ENCODE assay signal across 21 mouse cellular contexts in genomic region chr8:80600600-80601170, GRCm38 (mm10). TPM values are rescaled to one million over a fixed set of nuclear protein-coding genes. Genes with fewer than 3 reads are reported as not detected.
A peak's percentile ranks its signal among the peaks of the same experiment; 100 is the strongest.
DNase-seq lines count a peak whose midpoint lies in the region; ATAC-seq and TF ChIP-seq lines count a peak whose summit lies in the region.
"Had no signal": no experiment of that assay in that cellular context is flagged by ENCODE, and none has a peak within 500 bp of the region (broad histone marks: within the 10 kb centered on the region; RNA-seq: fewer than 3 reads in every experiment).

No protein-coding gene starts in this region.

- H3K9ac ChIP-seq in heart, adult 2 months (ENCODE audit: low read depth, low read length) = no peak overlapping the region
- H3K9ac ChIP-seq in neural tube, embryonic 14.5 days (replicated peaks; ENCODE audit: low read depth, low read length) = no peak overlapping the region
- H3K9ac ChIP-seq: embryonic facial prominence, embryonic 15.5 days; limb, embryonic 15.5 days; liver, embryonic 15.5 days; midbrain, embryonic 12.5 days had no signal

- no peak for TF ChIP-seq POLR2A in heart, adult 2 months (IDR thresholded peaks at IDR 0.05; ENCODE audit: insufficient read depth, low read depth, low read length)
- TF ChIP-seq POLR2A in kidney, adult 2 months (IDR thresholded peaks at IDR 0.05; ENCODE audit: low read depth, low read length) = no peak

- H3K4me3 ChIP-seq in heart, adult 2 months = no peak overlapping the region
- H3K4me3 ChIP-seq in kidney, adult 2 months (ENCODE audit: insufficient read depth, low read depth, low read length) = no peak overlapping the region
- H3K4me3 ChIP-seq in neural tube, embryonic 14.5 days (ENCODE audit: low read depth, low read length) = no peak overlapping the region
- H3K4me3 ChIP-seq: embryonic facial prominence, embryonic 15.5 days; layer of hippocampus, adult 2 months; limb, embryonic 15.5 days; liver, embryonic 15.5 days; midbrain, embryonic 12.5 days had no signal

- H3K27me3 ChIP-seq in heart, adult 2 months (ENCODE audit: control insufficient read depth, insufficient read depth, low read length) = no peaks in the 10 kb centered on the region
- no peaks in the 10 kb centered on the region; the same call in 1 of the 2 replicates for H3K27me3 ChIP-seq in kidney, adult 2 months (replicated peaks; ENCODE audit: control insufficient read depth, insufficient read depth, low read length)
- H3K27me3 ChIP-seq in neural tube, embryonic 14.5 days (ENCODE audit: control insufficient read depth, insufficient read depth, low read length) = no peaks in the 10 kb centered on the region
- H3K27me3 ChIP-seq: embryonic facial prominence, embryonic 15.5 days; limb, embryonic 15.5 days; liver, embryonic 15.5 days; midbrain, embryonic 12.5 days had no signal

- TF ChIP-seq CTCF in heart, adult 2 months (IDR thresholded peaks at IDR 0.05) = no peak
- TF ChIP-seq CTCF in kidney, adult 2 months (conservative IDR thresholded peaks at IDR 0.05; ENCODE audit: insufficient read depth, insufficient read length, low read depth, low read length) = no peak

- H3K4me2 ChIP-seq in neural tube, embryonic 14.5 days (ENCODE audit: low read depth, low read length) = no peak overlapping the region
- H3K4me2 ChIP-seq: embryonic facial prominence, embryonic 15.5 days; limb, embryonic 15.5 days; liver, embryonic 15.5 days; midbrain, embryonic 12.5 days had no signal

- H3K36me3 ChIP-seq in heart, adult 2 months (ENCODE audit: control insufficient read depth, insufficient read depth, low read length) = no peaks in the 10 kb centered on the region
- no peaks in the 10 kb centered on the region for H3K36me3 ChIP-seq in kidney, adult 2 months (ENCODE audit: control insufficient read depth, insufficient read depth, low read length)
- H3K36me3 ChIP-seq in neural tube, embryonic 14.5 days (ENCODE audit: control insufficient read depth, insufficient read depth, low read length) = no peaks in the 10 kb centered on the region
- H3K36me3 ChIP-seq: embryonic facial prominence, embryonic 15.5 days; limb, embryonic 15.5 days; liver, embryonic 15.5 days; midbrain, embryonic 12.5 days had no signal

- no peaks in the 10 kb centered on the region for H3K9me3 ChIP-seq in neural tube, embryonic 14.5 days (ENCODE audit: control insufficient read depth, low read length)
- H3K9me3 ChIP-seq: embryonic facial prominence, embryonic 15.5 days; limb, embryonic 15.5 days; liver, embryonic 15.5 days; midbrain, embryonic 12.5 days had no signal

- ATAC-seq in neural tube, embryonic 14.5 days (ENCODE audit: low read depth) = peak; percentile 49
- ATAC-seq: forebrain, embryonic 16.5 days had no signal

- intact Hi-C loops in heart, postnatal 10 days (cut with DNase I) = no loop called here
- intact Hi-C loops in heart, adult 2 months (cut with DNase I) = no loop called here

- H3K27ac ChIP-seq in heart, adult 2 months = no peak overlapping the region
- no peak overlapping the region for H3K27ac ChIP-seq in kidney, adult 2 months (ENCODE audit: insufficient read depth, low read depth, low read length)
- no peak overlapping the region for H3K27ac ChIP-seq in neural tube, embryonic 14.5 days (ENCODE audit: low read depth, low read length)
- H3K27ac ChIP-seq: embryonic facial prominence, embryonic 15.5 days; layer of hippocampus, adult 2 months; limb, embryonic 15.5 days; liver, embryonic 15.5 days; macrophage; midbrain, embryonic 12.5 days had no signal

- H3K4me1 ChIP-seq in heart, adult 2 months (ENCODE audit: control insufficient read depth, insufficient read depth, low read length) = no peaks in the 10 kb centered on the region
- no peaks in the 10 kb centered on the region for H3K4me1 ChIP-seq in kidney, adult 2 months (ENCODE audit: control insufficient read depth, insufficient read depth, low read length)
- no peaks in the 10 kb centered on the region for H3K4me1 ChIP-seq in neural tube, embryonic 14.5 days (ENCODE audit: control insufficient read depth, insufficient read depth, low read length)
- H3K4me1 ChIP-seq: embryonic facial prominence, embryonic 15.5 days; limb, embryonic 15.5 days; liver, embryonic 15.5 days; midbrain, embryonic 12.5 days had no signal

- no peaks in the 10 kb centered on the region for H3K79me2 ChIP-seq in heart, adult 2 months (replicated peaks; ENCODE audit: control insufficient read depth, insufficient read depth, low read length)

- no peak for TF ChIP-seq EP300 in heart, adult 2 months (IDR thresholded peaks at IDR 0.05; ENCODE audit: insufficient read depth, low read depth, low read length)

- DNase-seq in heart, postnatal 10 days = peak; percentile 17 to 26
- no peak for DNase-seq in heart, adult 2 months
- DNase-seq in kidney, adult 2 months = peak; percentile 7
- DNase-seq in kidney, adult 18-20 months = no peak
- no peak for DNase-seq in neural tube, embryonic 10.5 days (ENCODE audit: extremely low spot score, low spot score)
- no peak for DNase-seq in ovary, postnatal 10 days (ENCODE audit: low spot score)
- DNase-seq: adrenal gland, adult 2 months; cerebellum, adult 11-12 months; cerebellum, postnatal 36 days; layer of hippocampus, postnatal 36 days; right cerebral cortex, adult 18-20 months; thymus, postnatal 25 days had no signal

- 55% methylated on average over 6 of the region's 6 CpGs for WGBS in heart, adult 2 months
- WGBS in kidney, adult 2 months = 78% methylated on average over 6 of the region's 6 CpGs
- 67% methylated on average over 6 of the region's 6 CpGs for WGBS in neural tube, embryonic 14.5 days

RNA-seq across cellular contexts. Expression of gene Frem3, which starts 10.2 kb away (rescaled TPM):
- total RNA-seq in heart, postnatal 10 days (2021) = under 1 TPM; 0.07 to 0.22 TPM
- total RNA-seq in heart, adult 2 months (2021) = under 1 TPM in 1 of 2 experiments, not detected in 1; 0.07 TPM
- polyA plus RNA-seq in heart, adult 2 months (2012; rRNA removed) = not detected in 2 replicates
- polyA plus RNA-seq in kidney, adult 2 months (2012; rRNA removed) = not detected in 2 replicates
- 0.71 and 0.75 TPM in 2 replicates for polyA plus RNA-seq in neural tube, embryonic 14.5 days (2014; fragmentation: Nextera tagmentation; extraction: Ambion mirVana)
- total RNA-seq: adrenal gland, adult 2 months had no signal
- polyA plus RNA-seq: adrenal gland, adult 2 months; macrophage; midbrain, embryonic 12.5 days; small intestine, adult 2 months had no signal

Comparison
In these comparisons a context has a peak if more than half of its experiments do, and no peak if none do; other contexts are left out.
1. DNase-seq: peak in heart, postnatal 10 days (2 of 2) and kidney, adult 2 months (single experiment); none in heart, adult 2 months (0 of 2), kidney, adult 18-20 months (single experiment), neural tube, embryonic 10.5 days (single experiment) and ovary, postnatal 10 days (single experiment).